Mouse (Mus musculus) spleen, postnatal 36 days (tissue): ENCODE data around the gene Gm45208.

Source experiments
- DNase-seq, 2 experiments: peaks; one replicate each; pipeline ENCODE4 v3.0.0; 2022; ENCODE audit warnings: low spot score in 2 of 2, mixed read lengths in 1 of 2

Gm45208 gene

GRCm38 (mm10) chrX:7772766-7773165 is 50.7 kb downstream of the Gm45208 start:
- DNase-seq: no peak

- DNase-seq: no peak
Measured at GRCm38 (mm10) chrX:7775501-7776205, 53.6 kb downstream of the Gm45208 start.

GRCm38 (mm10) chrX:7776329-7777082 is 54.5 kb downstream of the Gm45208 start:
- DNase-seq: no peak

- peak in 1 of 2 experiments; percentile 38 for DNase-seq
Measured at GRCm38 (mm10) chrX:7778450-7779244, 56.6 kb downstream of the Gm45208 start.

- DNase-seq: no peak
Measured at GRCm38 (mm10) chrX:7779294-7779693, 57.2 kb downstream of the Gm45208 start.
